Mouse (Mus musculus) forebrain, postnatal 0 days (tissue): Measurements from ENCODE around the gene Crebl2. TPM values are rescaled to one million over a fixed set of nuclear protein-coding genes. Genes with fewer than 3 reads are reported as not detected.
A peak's percentile ranks its signal among the peaks of the same experiment; 100 is the strongest.

ENCODE experiments used
- ATAC-seq: fragments of 200-750 bp; cut with Nextera tagmentation; 2 replicates; pipeline ENCODE4 v1.8.0; 2017; ENCODE audit warnings: mild to moderate bottlenecking, moderate library complexity
- DNase-seq: peaks from one replicate; pipeline ENCODE4 v3.0.0-alpha.2; 2015
- H3K27ac ChIP-seq: fragments of 300-500 bp; sonication (generic); 2 replicates; pipeline ENCODE4 v1.5.1; 2014; ENCODE audit warnings: low read depth, mild to moderate bottlenecking, antibody characterized with exemption, low read length, moderate library complexity, mixed read lengths
- H3K27me3 ChIP-seq: fragments of 300-500 bp; sonication (generic); 2 replicates; pipeline ENCODE4 v1.6.1; 2014; ENCODE audit warnings: mild to moderate bottlenecking, low read length, mixed read lengths; ENCODE audit not compliant: insufficient read depth
- H3K36me3 ChIP-seq: fragments of 300-500 bp; sonication (generic); 2 replicates; pipeline ENCODE4 v1.6.1; 2014; ENCODE audit warnings: mild to moderate bottlenecking, moderate library complexity; ENCODE audit not compliant: insufficient read depth
- H3K4me1 ChIP-seq: fragments of 300-500 bp; sonication (generic); 2 replicates; pipeline ENCODE4 v1.6.1; 2014; ENCODE audit warnings: antibody characterized with exemption; ENCODE audit not compliant: insufficient read depth
- H3K4me2 ChIP-seq: fragments of 300-500 bp; sonication (generic); 2 replicates; pipeline ENCODE4 v1.6.1; 2014; ENCODE audit warnings: low read depth, mild to moderate bottlenecking, moderate library complexity
- H3K4me3 ChIP-seq: fragments of 300-500 bp; sonication (generic); 2 replicates; pipeline ENCODE4 v1.5.1; 2014; ENCODE audit warnings: low read depth, low read length, mixed read lengths
- H3K9ac ChIP-seq: fragments of 300-500 bp; sonication (generic); 2 replicates; pipeline ENCODE4 v1.6.1; 2014; ENCODE audit warnings: mild to moderate bottlenecking
- H3K9me3 ChIP-seq: fragments of 300-500 bp; sonication (generic); 2 replicates; pipeline ENCODE4 v1.6.1; 2016; ENCODE audit warnings: low read length
- CTCF ChIP-seq: sonication (generic); IDR thresholded peaks from 2 replicates; pipeline ENCODE4 v1.5.1; 2016; ENCODE audit warnings: antibody characterized with exemption, control low read depth, low read depth
- WGBS: fragments of 180-500 bp; shearing (Covaris S2); extraction: QIAGEN DNeasy Blood & Tissue Kit; methylation state at CpG from one replicate; pipeline ENCODE4 v1.1.7; 2014; 5-methylcytosine and 5-hydroxymethylcytosine counted together
- polyA plus RNA-seq: library from polyadenylated mRNA; unstranded; fragments of >200 nt; fragmentation: Nextera tagmentation; extraction: Ambion mirVana; gene quantifications from 2 replicates; pipeline ENCODE4 v1.2.1, GENCODE M21; 2015
- total RNA-seq: library from RNA; depleted of rRNA; stranded (reverse); fragments of >200 nt; gene quantifications from 2 replicates; pipeline ENCODE4 v1.2.3, GENCODE M21; 2014

Crebl2 gene
- total and polyA plus RNA-seq, 2 experiments from 2014 or later, result 2.6 to 7.9 TPM

DNA sequence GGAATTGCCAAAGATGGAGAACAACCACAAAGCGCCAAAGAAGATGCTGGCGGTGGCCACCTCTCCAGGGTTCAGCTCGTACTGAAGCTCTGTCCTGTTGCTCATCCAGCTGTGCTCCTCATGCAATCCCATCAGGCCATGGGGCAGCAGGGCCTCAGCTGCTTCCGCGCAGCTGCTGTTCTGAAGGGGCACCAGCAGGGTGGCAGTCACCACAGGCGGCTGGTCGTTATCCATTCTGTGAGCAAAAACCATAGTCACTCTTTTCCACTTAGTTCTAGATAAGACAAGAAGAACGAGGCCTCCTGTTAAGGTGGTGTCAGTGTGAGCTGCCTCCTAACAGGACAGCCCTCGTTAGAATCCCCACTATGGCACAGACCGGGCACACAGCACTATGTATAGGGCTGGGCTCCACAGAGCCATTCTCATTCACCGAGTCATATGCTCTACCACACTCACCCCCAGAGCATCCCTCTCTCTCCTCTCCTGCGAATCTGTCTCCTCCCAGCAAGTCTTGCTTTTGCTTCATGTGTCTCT lies 40.3 kb downstream of the Crebl2 start:
- 86% methylated on average over 12 of the region's 12 CpGs for WGBS
- no peak overlapping the region for H3K4me3 ChIP-seq
- H3K9me3 ChIP-seq, result no peaks in the 10 kb centered on the region
- no peak overlapping the region for H3K27ac ChIP-seq
- H3K4me1 ChIP-seq, result no peaks in the 10 kb centered on the region
- no peak for TF ChIP-seq CTCF
- no peak for DNase-seq
- no peak overlapping the region for H3K4me2 ChIP-seq
- no peak for ATAC-seq
- no peaks in the 10 kb centered on the region for H3K27me3 ChIP-seq
- H3K9ac ChIP-seq, result no peak overlapping the region
- peaks cover 52% of the 10 kb centered on the region for H3K36me3 ChIP-seq

DNA sequence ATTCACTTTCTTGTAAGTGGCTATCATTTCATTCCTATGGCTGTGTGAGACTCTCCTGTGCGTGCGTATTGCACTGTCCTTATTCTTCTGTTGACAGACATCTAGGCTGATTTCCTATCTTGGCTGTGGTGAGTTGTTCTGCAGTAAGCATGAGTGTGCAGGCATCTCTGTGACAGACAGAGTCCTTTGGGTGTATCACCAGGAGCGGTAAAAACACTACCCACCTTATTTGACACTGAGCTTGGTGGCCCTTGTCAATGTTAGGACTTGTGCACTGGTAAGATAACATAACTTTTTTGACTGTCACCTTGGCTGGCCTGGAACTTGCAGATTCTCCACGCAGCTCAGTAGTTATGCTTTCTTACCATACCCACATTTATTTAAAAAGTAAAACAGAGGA lies 40.9 kb downstream of the Crebl2 start:
- no peak for ATAC-seq
- Histone ChIP-seq H3K4me1 (no peaks in the 10 kb centered on the region), H3K36me3 (peaks cover 53% of the 10 kb centered on the region), H3K9ac (no peak overlapping the region), H3K27ac (no peak overlapping the region), H3K27me3 (no peaks in the 10 kb centered on the region), H3K9me3 (no peaks in the 10 kb centered on the region), H3K4me3 (no peak overlapping the region), H3K4me2 (no peak overlapping the region)
- no peak for TF ChIP-seq CTCF
- 95% methylated on average over 4 of the region's 4 CpGs for WGBS
- DNase-seq, result no peak

- Histone ChIP-seq H3K27me3 (no peaks in the 10 kb centered on the region), H3K4me2 (no peak overlapping the region), H3K4me1 (no peaks in the 10 kb centered on the region), H3K9me3 (no peaks in the 10 kb centered on the region), H3K4me3 (no peak overlapping the region), H3K36me3 (peaks cover 52% of the 10 kb centered on the region), H3K9ac (no peak overlapping the region), H3K27ac (no peak overlapping the region)
- WGBS, result 94% methylated on average over 2 of the region's 2 CpGs
- no peak for TF ChIP-seq CTCF
- no peak for DNase-seq
- no peak for ATAC-seq
These were observed 42.3 kb downstream of the Crebl2 start for GRCm38 (mm10) chr6:134872236-134872635.

- Histone ChIP-seq H3K4me3 (no peak overlapping the region), H3K9me3 (no peaks in the 10 kb centered on the region), H3K27me3 (no peaks in the 10 kb centered on the region), H3K27ac (no peak overlapping the region), H3K9ac (no peak overlapping the region), H3K36me3 (peaks cover 44% of the 10 kb centered on the region), H3K4me1 (no peaks in the 10 kb centered on the region), H3K4me2 (no peak overlapping the region)
- no peak for ATAC-seq
- WGBS, result 85% methylated on average over 2 of the region's 2 CpGs
- DNase-seq, result no peak
- TF ChIP-seq CTCF, result peak; percentile 48
These were observed 43.1 kb downstream of the Crebl2 start for GRCm38 (mm10) chr6:134873018-134873417.

GRCm38 (mm10) chr6:134876795-134877194 lies 46.8 kb downstream of the Crebl2 start:
- ATAC-seq, result no peak
- WGBS, result 74% methylated on average over 6 of the region's 6 CpGs
- Histone ChIP-seq H3K4me1 (no peaks in the 10 kb centered on the region), H3K4me3 (no peak overlapping the region), H3K27ac (no peak overlapping the region), H3K4me2 (no peak overlapping the region), H3K27me3 (no peaks in the 10 kb centered on the region), H3K36me3 (peaks cover 12% of the 10 kb centered on the region), H3K9ac (no peak overlapping the region), H3K9me3 (no peaks in the 10 kb centered on the region)
- peak; percentile 28 for TF ChIP-seq CTCF
- DNase-seq, result no peak

GRCm38 (mm10) chr6:134877276-134877675 lies 47.3 kb downstream of the Crebl2 start:
- Histone ChIP-seq H3K4me3 (no peak overlapping the region), H3K9ac (no peak overlapping the region), H3K27me3 (no peaks in the 10 kb centered on the region), H3K9me3 (no peaks in the 10 kb centered on the region), H3K27ac (no peak overlapping the region), H3K4me2 (no peak overlapping the region), H3K36me3 (peaks cover 12% of the 10 kb centered on the region), H3K4me1 (no peaks in the 10 kb centered on the region)
- no peak for TF ChIP-seq CTCF
- DNase-seq (no peak), ATAC-seq (no peak)
- WGBS, result 94% methylated on average over 4 of the region's 4 CpGs

DNA sequence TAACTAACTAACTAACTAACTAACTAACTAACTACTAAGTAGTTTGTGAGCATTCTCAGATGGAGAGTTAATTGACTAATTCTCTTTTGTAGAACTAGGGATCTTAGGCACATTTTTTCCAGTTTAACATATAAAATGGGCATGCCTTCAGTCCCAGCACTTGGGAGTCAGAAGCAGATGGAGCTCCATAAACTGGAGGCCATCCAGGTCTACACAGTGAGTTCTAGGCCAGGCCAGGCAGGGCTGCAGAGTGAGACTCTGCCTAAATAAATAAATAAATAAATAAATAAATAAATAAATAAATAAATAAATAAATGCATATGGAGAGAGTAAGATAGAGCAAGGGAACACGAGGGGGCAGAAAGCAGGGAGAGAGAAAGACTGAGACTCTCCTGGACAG lies 47.9 kb downstream of the Crebl2 start:
- Histone ChIP-seq H3K4me3 (no peak overlapping the region), H3K9me3 (no peaks in the 10 kb centered on the region), H3K4me2 (no peak overlapping the region), H3K4me1 (no peaks in the 10 kb centered on the region), H3K27ac (no peak overlapping the region), H3K27me3 (no peaks in the 10 kb centered on the region), H3K36me3 (peaks cover 12% of the 10 kb centered on the region), H3K9ac (no peak overlapping the region)
- 78% methylated on average over 1 of the region's 1 CpGs for WGBS
- no peak for DNase-seq
- ATAC-seq, result no peak
- no peak for TF ChIP-seq CTCF

- ATAC-seq, result no peak
- 78% methylated on average over 5 of the region's 5 CpGs for WGBS
These were observed 49.6 kb downstream of the Crebl2 start for GRCm38 (mm10) chr6:134879556-134879955.

More at GRCm38 (mm10) chr6:134879556-134879955, 49.6 kb downstream of the Crebl2 start:
- Histone ChIP-seq H3K4me2 (no peak overlapping the region), H3K36me3 (peaks cover 12% of the 10 kb centered on the region), H3K27me3 (no peaks in the 10 kb centered on the region), H3K9ac (no peak overlapping the region), H3K4me3 (no peak overlapping the region), H3K9me3 (no peaks in the 10 kb centered on the region), H3K27ac (no peak overlapping the region), H3K4me1 (no peaks in the 10 kb centered on the region)
- TF ChIP-seq CTCF, result no peak
- no peak for DNase-seq
